Mouse (Mus musculus) liver, adult 2 months (tissue): ENCODE results near the gene Apbb2. TPM values are rescaled to one million over a fixed set of nuclear protein-coding genes. Genes with fewer than 3 reads are reported as not detected.

Experiments used
- DNase-seq: peaks from one replicate; pipeline ENCODE4 v3.0.0-alpha.2; 2011; ENCODE audit warnings: low read depth, low spot score; ENCODE audit errors: extremely low read depth
- H3K27ac ChIP-seq: fragments of 200-500 bp; replicated peaks from 2 replicates; pipeline ENCODE4 v1.5.1; 2012; ENCODE audit warnings: low read depth, mild to moderate bottlenecking, control low read depth, inconsistent platforms, low read length; ENCODE audit not compliant: insufficient read depth
- H3K27me3 ChIP-seq: fragments of 200-500 bp; 2 replicates; pipeline ENCODE4 v1.6.1; 2012; ENCODE audit warnings: mild to moderate bottlenecking, moderate library complexity, low read length, inconsistent platforms; ENCODE audit not compliant: control insufficient read depth, insufficient read depth
- H3K36me3 ChIP-seq: fragments of 200-500 bp; 2 replicates; pipeline ENCODE4 v1.6.1; 2012; ENCODE audit warnings: low read length, inconsistent platforms; ENCODE audit not compliant: control insufficient read depth, insufficient read depth
- H3K4me1 ChIP-seq: fragments of 200-500 bp; 2 replicates; pipeline ENCODE4 v1.6.1; 2011; ENCODE audit warnings: low read length; ENCODE audit not compliant: control insufficient read depth, insufficient read depth
- H3K4me3 ChIP-seq: fragments of 200-500 bp; 2 replicates; pipeline ENCODE4 v1.5.1; 2011; ENCODE audit warnings: low read depth, mild to moderate bottlenecking, control low read depth, low read length, moderate library complexity; ENCODE audit not compliant: insufficient read depth
- H3K79me2 ChIP-seq: fragments of 200-500 bp; 2 replicates; pipeline ENCODE4 v1.6.1; 2012; ENCODE audit warnings: inconsistent platforms, mild to moderate bottlenecking, low read length, moderate library complexity; ENCODE audit not compliant: control insufficient read depth, insufficient read depth
- H3K9ac ChIP-seq: fragments of 200-500 bp; 2 replicates; pipeline ENCODE4 v1.6.1; 2012; ENCODE audit warnings: low read depth, mild to moderate bottlenecking, control low read depth, inconsistent platforms, low read length
- CTCF ChIP-seq: fragments of 200-500 bp; IDR thresholded peaks from 2 replicates; pipeline ENCODE4 v1.5.1; 2011; ENCODE audit warnings: low read depth, low read length, control low read depth
- POLR2A ChIP-seq: fragments of 200-500 bp; IDR thresholded peaks from 2 replicates; pipeline ENCODE4 v1.6.1; 2011; ENCODE audit warnings: low read length, control low read depth; ENCODE audit not compliant: insufficient read depth; ENCODE audit errors: extremely low read depth
- WGBS: fragments of 180-500 bp; shearing (Covaris S2); methylation state at CpG from one replicate; pipeline ENCODE4 v1.1.7; 2018; 5-methylcytosine and 5-hydroxymethylcytosine counted together
- polyA plus RNA-seq: library from polyadenylated mRNA; depleted of rRNA; stranded (reverse); fragments of >200 nt; gene quantifications from 2 replicates; pipeline ENCODE4 v1.2.3, GENCODE M21; 2012
- total RNA-seq: library from RNA; depleted of rRNA; stranded (reverse); fragments of >200 nt; gene quantifications from 2 replicates; pipeline ENCODE4 v1.2.3, GENCODE M21; 2014

Gene Apbb2
- total and polyA plus RNA-seq, 2 experiments = 1.4 to 5.3 TPM

DNA sequence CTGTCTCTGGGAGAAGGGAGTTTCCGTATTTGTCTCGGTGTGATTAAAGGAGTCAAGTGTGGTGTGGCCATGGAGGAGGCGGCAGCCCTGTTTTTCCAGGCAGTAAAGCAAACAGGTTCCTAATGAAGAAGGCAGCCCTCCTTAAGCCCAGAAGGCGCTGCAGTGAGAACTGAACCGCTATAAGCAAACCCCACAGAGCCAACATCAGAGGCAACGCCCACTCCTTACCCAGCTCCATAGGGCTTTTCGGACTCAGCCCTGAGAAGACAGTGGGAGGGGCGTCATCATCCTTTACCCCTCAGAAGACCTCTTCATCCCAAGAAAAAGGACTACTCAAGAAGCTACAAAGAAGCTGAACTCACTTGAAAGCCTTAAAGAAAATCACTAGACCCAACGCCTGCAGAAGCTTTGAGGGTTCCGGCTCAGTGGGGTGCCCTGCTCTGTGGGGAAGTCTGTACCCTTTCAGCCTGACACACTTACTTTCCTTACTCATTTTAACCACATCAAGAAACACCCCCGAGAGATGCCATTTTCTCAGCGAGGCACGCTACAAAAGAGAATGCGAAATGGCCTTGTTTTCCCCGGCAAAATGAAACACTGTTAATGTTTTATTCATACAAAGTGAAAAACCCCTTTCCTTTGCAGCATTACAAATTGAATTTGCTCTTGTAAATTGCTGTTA lies 258.7 kb downstream of the Apbb2 start:
- no peaks in the 10 kb centered on the region for H3K27me3 ChIP-seq
- H3K9ac ChIP-seq = no peak overlapping the region
- peaks cover 7% of the 10 kb centered on the region; the same call in 1 of the 2 replicates for H3K36me3 ChIP-seq
- no peaks in the 10 kb centered on the region for H3K79me2 ChIP-seq
- TF ChIP-seq CTCF (no peak), POLR2A (no peak)
- no peak overlapping the region for H3K4me3 ChIP-seq
- H3K27ac ChIP-seq = no peak overlapping the region
- no peak for DNase-seq
- H3K4me1 ChIP-seq = no peaks in the 10 kb centered on the region
- WGBS = 95% methylated on average over 15 of the region's 15 CpGs

DNA sequence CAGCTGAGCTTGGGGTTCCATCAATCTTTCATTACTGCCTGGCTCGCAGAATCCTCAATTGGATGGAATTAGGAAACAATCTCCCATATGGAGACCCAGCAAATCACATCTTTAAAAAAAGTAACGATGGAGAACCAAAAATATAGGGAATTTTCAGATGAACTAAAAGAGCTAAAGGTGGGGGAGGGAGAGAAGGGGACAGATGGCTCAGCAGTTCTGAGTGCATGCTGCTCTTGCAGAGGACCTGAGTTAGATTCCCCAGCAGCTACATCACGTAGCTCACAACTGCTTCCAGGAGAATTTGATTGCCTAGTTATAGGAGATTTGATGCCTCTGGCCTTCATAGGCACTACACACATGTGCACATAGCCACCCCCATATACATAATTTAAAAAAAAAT lies 263.4 kb downstream of the Apbb2 start:
- no peak overlapping the region for H3K4me3 ChIP-seq
- H3K36me3 ChIP-seq = no peaks in the 10 kb centered on the region
- no peaks in the 10 kb centered on the region for H3K4me1 ChIP-seq
- no peak overlapping the region for H3K9ac ChIP-seq
- no peak overlapping the region for H3K27ac ChIP-seq
- no peak for TF ChIP-seq POLR2A
- TF ChIP-seq CTCF = no peak
- no peaks in the 10 kb centered on the region for H3K27me3 ChIP-seq
- DNase-seq = no peak
- no peaks in the 10 kb centered on the region for H3K79me2 ChIP-seq
- 97% methylated on average over 3 of the region's 3 CpGs for WGBS

- DNase-seq = no peak
- H3K4me3 ChIP-seq = no peak overlapping the region
- no peak overlapping the region for H3K27ac ChIP-seq
- TF ChIP-seq POLR2A = no peak
- TF ChIP-seq CTCF = no peak
- no peaks in the 10 kb centered on the region for H3K4me1 ChIP-seq
- no peaks in the 10 kb centered on the region for H3K27me3 ChIP-seq
- 56% methylated on average over 3 of the region's 3 CpGs for WGBS
- no peak overlapping the region for H3K9ac ChIP-seq
- H3K79me2 ChIP-seq = no peaks in the 10 kb centered on the region
- no peaks in the 10 kb centered on the region for H3K36me3 ChIP-seq
Measured at GRCm38 (mm10) chr5:66353876-66354275, 264.7 kb downstream of the Apbb2 start.

DNA sequence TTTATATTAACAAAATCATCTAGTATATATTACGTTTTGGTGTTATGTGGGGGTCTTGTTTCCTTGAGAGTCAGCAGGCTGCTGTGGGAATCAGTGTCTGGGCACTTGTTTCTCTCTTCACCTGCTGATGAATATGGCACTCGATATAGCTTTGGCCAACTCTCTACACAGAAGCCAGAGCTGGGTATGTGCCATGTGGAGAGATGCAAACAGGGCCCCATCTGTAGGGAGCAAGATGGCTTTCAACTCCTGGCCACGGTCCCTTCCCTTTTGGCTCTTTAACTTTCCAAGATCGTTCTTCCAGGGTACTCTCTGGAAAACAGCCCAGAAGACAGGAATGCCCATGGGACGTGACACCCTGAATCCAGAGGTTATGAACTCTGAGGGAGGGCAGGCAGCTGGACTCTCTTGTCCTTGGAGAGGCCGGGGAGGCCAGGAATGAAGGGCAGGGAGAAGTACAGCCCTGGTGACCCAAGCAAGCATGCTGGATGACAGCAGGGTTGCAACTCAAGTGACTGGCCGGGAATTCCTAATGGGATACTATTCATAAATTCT lies 266.7 kb downstream of the Apbb2 start:
- WGBS = 87% methylated on average over 7 of the region's 7 CpGs
- DNase-seq = no peak
- TF ChIP-seq POLR2A (no peak), CTCF (no peak)
- no peaks in the 10 kb centered on the region for H3K27me3 ChIP-seq
- no peaks in the 10 kb centered on the region for H3K36me3 ChIP-seq
- no peaks in the 10 kb centered on the region for H3K79me2 ChIP-seq
- H3K9ac ChIP-seq = no peak overlapping the region
- no peak overlapping the region for H3K27ac ChIP-seq
- H3K4me1 ChIP-seq = no peaks in the 10 kb centered on the region
- no peak overlapping the region for H3K4me3 ChIP-seq

DNA sequence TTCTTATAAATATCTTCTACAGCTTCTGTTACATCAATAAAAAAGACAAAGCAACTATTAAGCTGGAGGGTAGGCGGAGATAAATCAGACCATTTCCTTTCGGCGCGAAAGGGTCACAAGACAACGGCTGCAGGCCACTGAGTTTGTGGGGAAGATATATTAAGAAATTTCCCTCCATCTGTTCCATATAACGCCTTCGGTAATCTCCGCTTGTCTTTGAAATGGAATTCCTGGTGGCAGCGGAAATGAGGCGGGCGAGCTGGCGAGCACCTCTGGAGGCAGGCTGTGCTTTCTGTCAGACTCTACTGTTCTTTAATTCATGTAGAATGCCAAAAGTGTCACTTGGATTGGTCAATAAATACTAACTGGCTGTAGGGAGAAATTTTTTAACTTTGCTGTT lies 267.5 kb downstream of the Apbb2 start:
- WGBS = 76% methylated on average over 12 of the region's 12 CpGs
- TF ChIP-seq POLR2A (no peak), CTCF (no peak)

DNA sequence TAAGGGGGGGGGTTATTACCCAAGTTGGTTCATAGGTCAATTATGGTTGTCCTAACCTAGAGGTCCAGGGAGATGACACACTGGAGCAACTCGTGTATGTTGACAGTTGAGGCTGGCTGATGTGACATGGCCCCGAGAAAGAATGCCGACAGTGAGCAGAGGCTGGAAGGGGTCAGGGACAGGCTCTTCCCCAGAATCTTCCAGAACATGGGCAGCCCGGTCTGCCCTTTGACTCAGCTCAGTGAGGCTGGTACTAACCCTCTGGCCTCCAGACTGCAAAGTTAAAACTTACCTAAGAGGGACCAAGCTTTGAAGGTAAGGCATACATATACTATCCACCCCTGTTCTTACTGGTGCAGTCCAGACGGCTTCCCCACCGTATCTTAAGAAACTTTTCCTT lies 268.0 kb downstream of the Apbb2 start:
- no peak for TF ChIP-seq POLR2A
- no peak for TF ChIP-seq CTCF
- H3K9ac ChIP-seq = no peak overlapping the region
- no peaks in the 10 kb centered on the region for H3K36me3 ChIP-seq
- no peaks in the 10 kb centered on the region for H3K79me2 ChIP-seq
- 79% methylated on average over 6 of the region's 6 CpGs for WGBS
- no peak overlapping the region for H3K4me3 ChIP-seq
- DNase-seq = no peak
- H3K27ac ChIP-seq = no peak overlapping the region
- no peaks in the 10 kb centered on the region for H3K27me3 ChIP-seq
- no peaks in the 10 kb centered on the region for H3K4me1 ChIP-seq

More for the DNA sequence above, 267.5 kb downstream of the Apbb2 start:
- Histone ChIP-seq H3K36me3 (no peaks in the 10 kb centered on the region), H3K4me1 (no peaks in the 10 kb centered on the region), H3K27me3 (no peaks in the 10 kb centered on the region), H3K9ac (no peak overlapping the region), H3K79me2 (no peaks in the 10 kb centered on the region), H3K4me3 (no peak overlapping the region), H3K27ac (no peak overlapping the region)
- DNase-seq = no peak
